Mouse (Mus musculus) inflammation-experienced regulatory T-cells, adult 6 months (primary cell): Measurements from ENCODE around the gene Timd4. TPM values are rescaled to one million over a fixed set of nuclear protein-coding genes. Genes with fewer than 3 reads are reported as not detected.

Experiments
- ATAC-seq: one replicate; pipeline ENCODE4 v1.8.0; 2017
- polyA plus RNA-seq, 3 experiments: library from polyadenylated mRNA; unstranded; fragments of 100-300 nt; shearing (Covaris generic); gene quantifications; one replicate each; pipeline ENCODE4 v1.2.1; 2017

The Timd4 gene
- polyA plus RNA-seq: under 1 TPM in 2 of 3 experiments, not detected in 1; 0.31 to 0.33 TPM

- ATAC-seq: no peak
Observed at GRCm38 (mm10) chr11:46810511-46810910, at the start of gene Timd4. Gene Timd4, plus strand, starts transcription at chr11:46810800.

DNA sequence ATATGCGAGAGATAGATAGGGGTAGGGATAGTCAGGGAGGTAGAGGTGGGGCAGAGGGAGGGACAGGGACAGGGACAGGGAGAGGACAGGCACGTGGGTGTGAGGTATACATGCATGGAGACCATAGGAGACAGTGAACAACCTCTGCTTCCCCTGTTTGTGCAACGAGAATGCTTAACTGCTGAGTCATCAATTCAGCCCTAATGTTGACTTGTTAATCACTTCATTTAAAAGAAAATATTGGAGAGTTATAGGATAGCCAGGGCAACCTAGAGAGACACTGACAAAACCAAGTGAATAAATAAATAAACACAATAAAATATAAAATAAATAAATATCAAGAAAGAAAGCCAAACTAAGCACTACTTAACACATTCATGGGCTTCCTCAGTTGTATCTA, 33.7 kb upstream of the Timd4 start:
- ATAC-seq: no peak

GRCm38 (mm10) chr11:46779811-46780210, 30.8 kb upstream of the Timd4 start:
- no peak for ATAC-seq

DNA sequence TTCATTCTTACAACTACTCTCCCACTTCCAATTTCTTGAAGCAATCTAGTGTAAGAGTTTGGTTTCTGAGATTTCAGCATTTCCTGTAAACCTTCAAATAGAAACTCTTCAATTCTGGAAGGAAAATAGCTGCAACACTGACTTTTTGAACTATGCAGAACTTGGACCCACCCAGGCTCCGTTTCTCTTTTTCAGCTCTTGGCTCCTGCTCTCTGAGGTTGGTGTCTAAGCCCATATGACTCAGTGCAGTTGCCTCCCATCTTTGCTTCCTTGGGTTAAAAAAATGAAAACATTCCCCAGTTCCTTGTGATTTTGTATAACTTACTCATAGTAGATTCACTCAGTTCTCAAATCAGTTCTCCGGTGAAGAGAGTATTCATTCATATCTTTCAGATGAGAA, 6.2 kb upstream of the Timd4 start:
- no peak for ATAC-seq

GRCm38 (mm10) chr11:46817692-46818091, 7.1 kb downstream of the Timd4 start:
- no peak for ATAC-seq

GRCm38 (mm10) chr11:46819930-46820329, 9.3 kb downstream of the Timd4 start:
- no peak for ATAC-seq

GRCm38 (mm10) chr11:46830348-46830747, 19.7 kb downstream of the Timd4 start:
- ATAC-seq: no peak

- no peak for ATAC-seq
Observed at GRCm38 (mm10) chr11:46835080-46835479, 24.5 kb downstream of the Timd4 start.

GRCm38 (mm10) chr11:46842015-46842726, 31.6 kb downstream of the Timd4 start:
- no peak for ATAC-seq

DNA sequence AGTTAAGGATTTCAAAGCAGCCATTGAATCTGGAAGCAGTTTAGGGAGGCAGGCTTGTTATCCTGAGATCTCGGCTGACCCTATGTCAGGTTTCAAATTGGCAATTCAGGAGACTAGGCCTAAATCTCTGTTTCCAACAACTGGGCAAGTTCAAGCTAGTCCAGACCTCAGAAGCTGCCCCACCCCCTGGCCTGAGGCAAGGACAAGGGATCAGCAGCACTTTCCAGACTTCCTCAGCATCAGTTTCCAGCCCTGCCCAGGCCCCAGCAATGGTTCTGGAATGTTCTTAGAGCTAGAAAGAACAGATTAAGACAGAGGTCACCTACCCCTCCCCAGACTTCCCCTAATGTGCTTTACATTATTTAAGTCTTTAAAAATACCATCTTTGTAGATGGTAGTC, 36.1 kb downstream of the Timd4 start:
- no peak for ATAC-seq

- ATAC-seq: no peak
Observed at GRCm38 (mm10) chr11:46847827-46848220, 37.2 kb downstream of the Timd4 start.

DNA sequence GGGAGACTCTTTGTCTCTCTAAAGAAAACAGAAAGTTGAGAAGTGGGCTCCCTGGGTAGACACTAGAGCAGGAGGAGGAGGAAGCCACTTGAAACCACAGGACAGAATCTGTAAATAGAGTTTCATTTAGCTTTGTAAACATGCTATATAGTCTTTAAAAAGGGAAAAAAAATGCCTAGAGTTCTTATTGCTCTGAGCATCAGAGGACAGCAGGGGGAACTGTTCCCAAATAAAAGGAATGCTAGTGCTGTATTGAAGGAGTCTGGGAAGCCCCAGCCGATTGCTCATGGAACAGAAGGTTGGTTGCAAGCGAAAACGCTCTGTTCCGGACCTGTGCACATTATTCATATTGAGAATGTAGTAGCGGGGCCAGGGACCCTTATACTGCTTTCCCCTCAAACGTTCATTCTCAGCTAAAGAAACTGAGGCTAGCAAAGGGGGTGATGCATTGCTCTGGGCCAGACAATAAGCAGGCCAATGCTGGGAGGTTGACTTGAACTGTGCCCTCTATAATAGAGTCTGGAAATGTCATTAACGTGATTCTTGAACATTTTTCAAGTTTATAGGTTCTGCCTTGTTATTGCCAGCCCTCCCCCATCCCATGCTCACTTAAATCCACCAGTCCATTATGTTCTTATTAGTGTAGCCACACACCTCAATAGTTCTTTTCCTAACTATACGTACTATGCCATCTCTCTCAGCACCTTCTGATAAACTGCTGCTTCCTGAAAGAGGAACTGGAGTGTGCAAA, 37.8 kb downstream of the Timd4 start:
- no peak for ATAC-seq

GRCm38 (mm10) chr11:46864809-46865208, 54.2 kb downstream of the Timd4 start:
- no peak for ATAC-seq

DNA sequence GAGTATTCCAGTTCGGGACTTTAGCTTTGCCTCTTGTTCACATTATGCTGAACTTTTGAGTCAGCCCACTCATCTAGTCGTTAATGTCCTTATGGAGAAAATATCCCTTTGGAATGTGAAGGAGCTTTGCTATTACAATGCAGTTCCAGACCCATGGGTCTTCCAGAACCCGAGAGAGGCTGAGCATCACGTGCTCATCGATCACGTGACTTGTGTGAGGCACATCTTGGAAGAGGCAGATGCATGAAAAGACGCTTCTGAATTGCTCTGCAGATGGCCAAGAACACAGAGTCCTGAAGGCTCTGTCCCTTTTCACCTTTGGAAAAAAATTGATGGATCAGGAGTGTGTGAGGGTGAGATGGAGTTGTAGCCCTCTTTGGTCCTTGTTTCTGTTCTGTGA, 58.0 kb downstream of the Timd4 start:
- no peak for ATAC-seq

GRCm38 (mm10) chr11:46875774-46876173, 65.2 kb downstream of the Timd4 start:
- ATAC-seq: no peak

DNA sequence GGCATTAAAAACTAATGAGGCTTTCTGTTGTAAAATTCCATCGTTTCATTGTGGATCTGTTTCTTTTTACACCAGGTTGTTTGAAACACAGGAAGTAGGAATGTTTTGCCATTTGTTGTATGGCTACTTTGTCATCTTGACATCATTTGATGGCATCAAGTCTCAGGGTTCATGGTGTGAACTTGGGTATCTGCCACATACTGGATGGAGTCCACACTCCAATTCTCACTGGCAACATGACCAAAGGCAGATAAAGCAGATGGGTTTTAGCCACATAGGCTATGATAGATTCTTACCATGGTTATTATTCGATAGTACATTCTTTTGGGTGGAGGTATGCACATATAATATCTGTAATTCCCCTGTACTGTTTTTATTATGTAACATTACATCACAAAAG, 71.9 kb downstream of the Timd4 start:
- ATAC-seq: no peak

- ATAC-seq: no peak
Observed at GRCm38 (mm10) chr11:46889093-46889492, 78.5 kb downstream of the Timd4 start.

Other genes starting within 250 kb of the Timd4 start
- under 1 TPM in 1 of 3 experiments, not detected in 2; 0.21 TPM for gene BC053393, start 239.3 kb upstream of the Timd4 start, polyA plus RNA-seq
- gene Dppa1, start 181.5 kb upstream of the Timd4 start, polyA plus RNA-seq: not detected
- gene Timd2, start 103.7 kb upstream of the Timd4 start, polyA plus RNA-seq: under 1 TPM in 2 of 3 experiments, not detected in 1; 0.19 to 0.35 TPM
- not detected for gene Havcr1, start 75.7 kb upstream of the Timd4 start, polyA plus RNA-seq